Mouse (Mus musculus) liver, embryonic 11.5 days (tissue): ENCODE measurements around the gene Tdgf1. TPM values are rescaled to one million over a fixed set of nuclear protein-coding genes. Genes with fewer than 3 reads are reported as not detected.

ENCODE experiments used
- ATAC-seq: fragments of 200-750 bp; cut with Nextera tagmentation; replicated peaks from 2 replicates; pipeline ENCODE4 v1.8.0; 2017; ENCODE audit warnings: moderate number of reproducible peaks, mild to moderate bottlenecking, moderate TSS enrichment, moderate library complexity; ENCODE audit not compliant: low FRiP score
- DNase-seq: peaks from one replicate; pipeline ENCODE4 v3.0.0-alpha.2; 2017; ENCODE audit warnings: low spot score
- H3K27ac ChIP-seq: fragments of 300-500 bp; sonication (generic); 2 replicates; pipeline ENCODE4 v1.5.1; 2014; ENCODE audit warnings: mild to moderate bottlenecking, low read depth, low read length, control low read depth
- H3K27me3 ChIP-seq: fragments of 300-500 bp; sonication (generic); replicated peaks from 2 replicates; pipeline ENCODE4 v1.6.1; 2014; ENCODE audit warnings: low read length, mixed read lengths; ENCODE audit not compliant: control insufficient read depth, insufficient read depth
- H3K36me3 ChIP-seq: fragments of 300-500 bp; sonication (generic); 2 replicates; pipeline ENCODE4 v1.6.1; 2014; ENCODE audit warnings: mild to moderate bottlenecking, low read length, moderate library complexity, mixed read lengths; ENCODE audit not compliant: control insufficient read depth, insufficient read depth
- H3K4me1 ChIP-seq: fragments of 300-500 bp; sonication (generic); replicated peaks from 2 replicates; pipeline ENCODE4 v1.6.1; 2014; ENCODE audit warnings: low read length, mixed read lengths; ENCODE audit not compliant: control insufficient read depth, insufficient read depth
- H3K4me2 ChIP-seq: fragments of 300-500 bp; sonication (generic); 2 replicates; pipeline ENCODE4 v1.6.1; 2014; ENCODE audit warnings: mild to moderate bottlenecking, control low read depth, moderate library complexity
- H3K4me3 ChIP-seq: fragments of 300-500 bp; sonication (generic); 2 replicates; pipeline ENCODE4 v1.5.1; 2014; ENCODE audit warnings: low read depth, low read length, control low read depth
- H3K9ac ChIP-seq: fragments of 300-500 bp; sonication (generic); 2 replicates; pipeline ENCODE4 v1.6.1; 2014; ENCODE audit warnings: low read depth, low read length, control low read depth
- H3K9me3 ChIP-seq: fragments of 300-500 bp; sonication (generic); 2 replicates; pipeline ENCODE4 v1.6.1; 2016; ENCODE audit warnings: low read length, inconsistent platforms, mixed read lengths; ENCODE audit not compliant: control insufficient read depth
- WGBS: fragments of 180-500 bp; shearing (Covaris S2); extraction: QIAGEN DNeasy Blood & Tissue Kit; methylation state at CpG from one replicate; pipeline ENCODE4 v1.1.7; 2014; 5-methylcytosine and 5-hydroxymethylcytosine counted together
- polyA plus RNA-seq: library from polyadenylated mRNA; unstranded; fragments of >200 nt; fragmentation: Nextera tagmentation; extraction: Ambion mirVana; gene quantifications from 2 replicates; pipeline ENCODE4 v1.2.1, GENCODE M21; 2014

Gene Tdgf1
- polyA plus RNA-seq, 1 experiment from 2014 or later = not detected

DNA sequence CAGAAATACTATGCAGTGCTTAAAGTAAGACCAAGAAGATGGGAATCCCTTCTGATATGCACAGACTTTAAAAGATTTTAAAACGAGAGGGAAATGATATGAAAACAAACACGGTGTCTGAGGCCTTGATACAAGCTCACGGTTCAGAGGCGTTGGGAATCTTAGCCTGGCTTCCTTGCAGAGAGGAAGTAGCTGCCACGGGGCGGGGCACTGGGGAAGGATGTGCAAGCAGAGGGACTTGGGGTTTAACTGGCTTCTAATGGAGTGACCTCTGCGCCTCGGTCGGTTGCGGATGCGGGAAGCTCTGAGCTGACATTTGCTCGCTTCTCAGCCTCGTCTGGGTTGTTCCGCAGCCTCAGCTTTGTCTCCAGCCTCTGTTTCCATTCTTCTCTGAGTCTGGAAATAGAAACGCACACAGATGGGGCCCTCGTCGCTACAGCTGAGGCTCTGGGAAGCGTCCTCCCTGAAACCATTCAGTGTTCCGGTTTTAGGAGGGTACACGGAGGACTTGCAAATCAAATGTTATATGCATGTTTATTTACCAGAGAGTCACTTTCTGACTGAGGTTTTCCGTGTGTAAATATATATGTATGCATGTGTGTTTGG lies 31.2 kb downstream of the Tdgf1 start:
- ATAC-seq (no peak), DNase-seq (no peak)
- Histone ChIP-seq H3K27me3 (no peaks in the 10 kb centered on the region), H3K27ac (no peak overlapping the region), H3K4me2 (no peak overlapping the region), H3K9me3 (no peaks in the 10 kb centered on the region), H3K4me1 (no peaks in the 10 kb centered on the region), H3K36me3 (no peaks in the 10 kb centered on the region), H3K4me3 (no peak overlapping the region), H3K9ac (no peak overlapping the region)
- WGBS = 49% methylated on average over 21 of the region's 21 CpGs

- H3K4me3 ChIP-seq = no peak overlapping the region
- DNase-seq (no peak), ATAC-seq (no peak)
- H3K9ac ChIP-seq = no peak overlapping the region
- no peak overlapping the region for H3K4me2 ChIP-seq
- H3K4me1 ChIP-seq = no peaks in the 10 kb centered on the region
- no peaks in the 10 kb centered on the region for H3K9me3 ChIP-seq
- no peaks in the 10 kb centered on the region for H3K36me3 ChIP-seq
- 73% methylated on average over 6 of the region's 6 CpGs for WGBS
- H3K27me3 ChIP-seq = no peaks in the 10 kb centered on the region; the same call in 1 of the 2 replicates
- H3K27ac ChIP-seq = no peak overlapping the region
Observed at GRCm38 (mm10) chr9:110909371-110909967, 36.5 kb downstream of the Tdgf1 start.

DNA sequence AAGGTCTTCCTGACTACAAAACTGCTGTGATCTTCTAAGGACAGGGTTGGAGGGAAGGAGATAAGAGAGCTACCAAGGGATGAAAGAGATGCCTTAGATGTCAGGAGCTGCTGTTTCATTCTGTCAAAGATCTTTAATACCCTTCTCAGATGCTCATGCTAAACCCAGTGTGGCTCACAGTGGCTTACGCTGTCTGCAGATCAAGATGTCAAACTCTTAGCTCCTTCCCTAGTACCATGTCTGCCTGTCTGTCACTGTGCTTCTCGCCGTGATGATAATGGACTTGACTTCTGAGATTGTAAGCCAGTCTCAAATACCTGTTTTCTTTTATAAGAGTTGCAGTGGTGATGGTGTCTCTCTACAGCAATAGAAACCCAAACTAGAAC lies 37.3 kb downstream of the Tdgf1 start:
- Histone ChIP-seq H3K4me2 (no peak overlapping the region), H3K36me3 (no peaks in the 10 kb centered on the region), H3K4me1 (no peaks in the 10 kb centered on the region), H3K9ac (no peak overlapping the region), H3K27ac (no peak overlapping the region), H3K27me3 (no peaks in the 10 kb centered on the region; the same call in 1 of the 2 replicates), H3K9me3 (no peaks in the 10 kb centered on the region), H3K4me3 (no peak overlapping the region)
- DNase-seq = no peak
- 89% methylated on average over 3 of the region's 3 CpGs for WGBS
- no peak for ATAC-seq

- Histone ChIP-seq H3K9ac (no peak overlapping the region), H3K27ac (no peak overlapping the region), H3K4me1 (no peaks in the 10 kb centered on the region), H3K4me2 (no peak overlapping the region), H3K36me3 (no peaks in the 10 kb centered on the region), H3K9me3 (no peaks in the 10 kb centered on the region), H3K4me3 (no peak overlapping the region), H3K27me3 (no peaks in the 10 kb centered on the region; the same call in 1 of the 2 replicates)
- 77% methylated on average over 4 of the region's 4 CpGs for WGBS
- no peak for ATAC-seq
- no peak for DNase-seq
Observed at GRCm38 (mm10) chr9:110907838-110908630, 37.9 kb downstream of the Tdgf1 start.

- DNase-seq (no peak), ATAC-seq (no peak)
- H3K36me3 ChIP-seq = no peaks in the 10 kb centered on the region
- WGBS = 92% methylated on average over 11 of the region's 11 CpGs
- H3K9ac ChIP-seq = no peak overlapping the region
- H3K9me3 ChIP-seq = no peaks in the 10 kb centered on the region
- no peak overlapping the region for H3K27ac ChIP-seq
- no peak overlapping the region for H3K4me2 ChIP-seq
- H3K4me3 ChIP-seq = no peak overlapping the region
- no peaks in the 10 kb centered on the region; the same call in 1 of the 2 replicates for H3K27me3 ChIP-seq
- H3K4me1 ChIP-seq = no peaks in the 10 kb centered on the region
Observed at GRCm38 (mm10) chr9:110907201-110907837, 38.6 kb downstream of the Tdgf1 start.

DNA sequence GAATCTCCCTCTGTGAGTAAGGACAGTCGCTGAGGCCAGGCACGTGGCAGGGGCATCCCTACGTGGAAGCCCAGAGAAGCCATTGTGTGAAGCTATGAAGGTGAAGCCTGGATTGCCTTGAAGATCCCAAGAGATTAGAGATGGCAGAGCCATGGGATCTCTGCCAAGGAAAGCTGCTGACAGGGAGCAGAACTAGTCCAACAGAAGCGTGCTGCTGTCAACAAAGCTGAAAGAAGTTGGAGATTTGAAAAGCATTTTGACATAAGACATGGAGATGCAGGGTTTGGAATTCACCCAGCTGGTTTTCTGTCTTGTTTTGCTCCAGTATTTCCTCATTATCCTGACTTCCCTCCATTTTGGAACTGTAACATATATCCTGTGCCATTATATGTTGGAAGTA lies 43.7 kb downstream of the Tdgf1 start:
- no peak for DNase-seq
- Histone ChIP-seq H3K4me3 (no peak overlapping the region), H3K27me3 (no peaks in the 10 kb centered on the region), H3K4me1 (no peaks in the 10 kb centered on the region), H3K36me3 (no peaks in the 10 kb centered on the region), H3K27ac (no peak overlapping the region), H3K9ac (no peak overlapping the region), H3K9me3 (no peaks in the 10 kb centered on the region), H3K4me2 (no peak overlapping the region)
- WGBS = 85% methylated on average over 4 of the region's 4 CpGs
- ATAC-seq = no peak

GRCm38 (mm10) chr9:110901204-110901603 lies 44.8 kb downstream of the Tdgf1 start:
- no peaks in the 10 kb centered on the region for H3K9me3 ChIP-seq
- no peak for ATAC-seq
- H3K27ac ChIP-seq = no peak overlapping the region
- H3K4me1 ChIP-seq = peaks cover 4% of the 10 kb centered on the region
- no peak for DNase-seq
- H3K4me3 ChIP-seq = no peak overlapping the region
- no peaks in the 10 kb centered on the region for H3K27me3 ChIP-seq
- no peak overlapping the region for H3K9ac ChIP-seq
- no peak overlapping the region for H3K4me2 ChIP-seq
- H3K36me3 ChIP-seq = no peaks in the 10 kb centered on the region
- 83% methylated on average over 6 of the region's 6 CpGs for WGBS

DNA sequence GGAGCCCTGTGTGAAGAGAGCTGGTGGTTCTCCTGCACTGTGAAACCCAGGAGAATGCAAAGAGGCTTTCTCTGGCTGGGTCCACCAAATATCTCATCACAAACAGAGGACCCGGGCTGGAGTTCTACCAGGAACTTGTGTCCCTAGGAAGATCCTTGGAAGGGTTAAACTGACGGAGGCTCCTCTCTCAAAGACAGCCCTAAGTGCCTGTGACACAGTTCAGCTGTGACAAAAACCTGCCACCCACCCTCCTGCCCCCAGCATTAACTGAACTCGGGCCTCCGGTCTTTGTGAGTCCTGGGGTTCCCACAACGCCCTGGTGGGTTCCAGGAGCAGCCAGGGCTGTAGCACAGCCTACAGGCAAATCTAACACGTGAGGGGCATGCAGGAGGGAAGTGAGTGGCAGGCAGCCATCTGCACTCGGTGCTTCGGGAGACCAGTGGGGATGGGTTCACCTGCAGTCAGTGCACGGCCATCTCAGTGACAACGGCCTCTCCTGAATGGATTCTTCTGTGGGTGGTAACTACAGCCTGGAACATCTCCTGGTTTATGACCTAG lies 46.4 kb downstream of the Tdgf1 start:
- H3K9ac ChIP-seq = no peak overlapping the region
- H3K27me3 ChIP-seq = no peaks in the 10 kb centered on the region
- ATAC-seq = no peak
- no peak for DNase-seq
- H3K4me3 ChIP-seq = no peak overlapping the region
- 66% methylated on average over 10 of the region's 10 CpGs for WGBS
- no peaks in the 10 kb centered on the region for H3K36me3 ChIP-seq
- no peaks in the 10 kb centered on the region for H3K9me3 ChIP-seq
- no peak overlapping the region for H3K4me2 ChIP-seq
- H3K27ac ChIP-seq = no peak overlapping the region
- H3K4me1 ChIP-seq = peaks cover 6% of the 10 kb centered on the region
